Mouse (Mus musculus): ENCODE results near the gene Cfdp1.

DNA sequence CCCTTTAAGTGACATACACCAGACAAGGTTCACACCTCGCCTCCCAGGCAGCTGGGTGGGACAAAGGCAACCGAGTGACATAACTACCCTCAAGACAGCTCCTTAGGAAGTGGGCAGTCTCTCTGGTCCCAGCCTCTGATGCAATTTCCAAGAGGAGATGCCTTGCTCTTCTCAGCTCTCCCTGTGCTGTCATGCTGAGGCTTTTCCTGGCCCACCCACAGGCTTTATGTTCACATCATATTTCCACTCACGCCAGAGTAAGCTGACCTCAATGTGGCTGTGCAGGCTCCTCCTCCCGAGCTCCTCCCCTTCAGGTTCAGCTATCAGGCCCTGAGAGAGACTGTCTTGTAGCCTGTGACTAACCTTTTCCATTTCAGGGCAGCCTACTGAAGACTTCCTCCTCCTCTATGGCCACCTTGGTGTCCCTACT lies 134.0 kb downstream of the Cfdp1 start:
- TF ChIP-seq GATA1 (IDR thresholded peaks at IDR 0.05; ENCODE audit: borderline replicate concordance, low read length) (no peak), FLI1 (IDR thresholded peaks at IDR 0.05; ENCODE audit: low read length) (no peak)

Data from megakaryocyte, embryonic 14.5 days (primary cell).